8 mouse cellular contexts compared by ENCODE assay signal in genomic region chr1:182517677-182518011, GRCm38 (mm10). TPM values are rescaled to one million over a fixed set of nuclear protein-coding genes. Genes with fewer than 3 reads are reported as not detected.
DNase-seq lines count a peak whose midpoint lies in the region; ATAC-seq and TF ChIP-seq lines count a peak whose summit lies in the region.

No protein-coding gene starts in this region.

- H3K4me1 ChIP-seq in cerebellum, adult 2 months (ENCODE audit: control insufficient read depth, insufficient read depth, low read length) = no peaks in the 10 kb centered on the region; the same call in 1 of the 2 replicates
- peaks cover 2% of the 10 kb centered on the region for H3K4me1 ChIP-seq in testis, adult 2 months (ENCODE audit: control insufficient read depth, insufficient read depth, low read length)
- H3K4me1 ChIP-seq in limb, embryonic 15.5 days = peaks cover 71% of the 10 kb centered on the region
- H3K4me1 ChIP-seq in stomach, postnatal 0 days (replicated peaks; ENCODE audit: control insufficient read depth, insufficient read depth) = peaks cover 19% of the 10 kb centered on the region; the same call in 1 of the 2 replicates

- H3K9ac ChIP-seq in limb, embryonic 15.5 days = peak overlapping the region; percentile 88
- H3K9ac ChIP-seq in stomach, postnatal 0 days (ENCODE audit: low read length) = peak overlapping the region; percentile 97

- H3K4me3 ChIP-seq in cerebellum, adult 2 months (replicated peaks; ENCODE audit: insufficient read depth, low read depth, low read length) = peak overlapping the region; percentile 85
- peak overlapping the region; percentile 51 for H3K4me3 ChIP-seq in testis, adult 2 months (ENCODE audit: control insufficient read depth, low read depth, low read length)
- H3K4me3 ChIP-seq in limb, embryonic 15.5 days = peak overlapping the region; percentile 81
- peak overlapping the region; percentile 81 for H3K4me3 ChIP-seq in stomach, postnatal 0 days (ENCODE audit: low read depth, low read length)

- TF ChIP-seq POLR2A in cerebellum, adult 2 months (IDR thresholded peaks at IDR 0.05; ENCODE audit: borderline replicate concordance, insufficient read depth, low read length) = no peak
- TF ChIP-seq POLR2A in testis, adult 2 months (IDR thresholded peaks at IDR 0.05; ENCODE audit: control insufficient read depth, low read depth, low read length) = no peak

- no peaks in the 10 kb centered on the region for H3K9me3 ChIP-seq in limb, embryonic 15.5 days
- no peaks in the 10 kb centered on the region for H3K9me3 ChIP-seq in stomach, postnatal 0 days (ENCODE audit: control insufficient read depth, low read length)

- no peak for TF ChIP-seq EP300 in stomach, postnatal 0 days (optimal IDR thresholded peaks at IDR 0.05)

- TF ChIP-seq CTCF in cerebellum, adult 2 months (IDR thresholded peaks at IDR 0.05; ENCODE audit: borderline replicate concordance, insufficient read depth, low read depth, low read length) = no peak
- TF ChIP-seq CTCF in testis, adult 2 months (IDR thresholded peaks at IDR 0.05; ENCODE audit: control insufficient read depth, insufficient read depth, insufficient replicate concordance, low read depth, low read length) = no peak
- TF ChIP-seq CTCF in stomach, postnatal 0 days (IDR thresholded peaks at IDR 0.05; ENCODE audit: low read depth) = no peak

- peak overlapping the region; percentile 58 for H3K4me2 ChIP-seq in limb, embryonic 15.5 days
- H3K4me2 ChIP-seq in stomach, postnatal 0 days (replicated peaks; ENCODE audit: low read depth) = peak overlapping the region; percentile 90

- no peak for ATAC-seq in limb, embryonic 15.5 days (ENCODE audit: insufficient number of reproducible peaks, low FRiP score, low TSS enrichment, low read depth)
- peak; percentile 51 for ATAC-seq in stomach, postnatal 0 days (ENCODE audit: low FRiP score, low TSS enrichment)

- H3K27ac ChIP-seq in cerebellum, adult 2 months (ENCODE audit: insufficient read depth, low read length) = no peak overlapping the region
- no peak overlapping the region for H3K27ac ChIP-seq in testis, adult 2 months (ENCODE audit: control insufficient read depth, insufficient read depth, low read depth, low read length)
- peak overlapping the region; percentile 95 for H3K27ac ChIP-seq in limb, embryonic 15.5 days
- peak overlapping the region; percentile 96 for H3K27ac ChIP-seq in stomach, postnatal 0 days (replicated peaks)

- DNase-seq in cerebellum, adult 2 months = no peak
- no peak for DNase-seq in cerebellum, adult 18-20 months
- no peak for DNase-seq in testis, postnatal 14 days (ENCODE audit: low spot score)
- no peak for DNase-seq in stomach, postnatal 0 days (ENCODE audit: low spot score)
- no peak for DNase-seq in left cerebral cortex, adult 11 months (ENCODE audit: low spot score)
- no peak for DNase-seq in spleen, postnatal 36 days (ENCODE audit: low spot score in 2 of 2)

- 0% methylated on average over 10 of the region's 10 CpGs for WGBS in cerebellum, adult 2 months
- WGBS in limb, embryonic 15.5 days = 1% methylated on average over 10 of the region's 10 CpGs
- WGBS in stomach, postnatal 0 days = 2% methylated on average over 10 of the region's 10 CpGs

- H3K27me3 ChIP-seq in cerebellum, adult 2 months (ENCODE audit: control insufficient read depth, insufficient read depth, low read length) = no peaks in the 10 kb centered on the region
- peaks cover 4% of the 10 kb centered on the region; the same call in 1 of the 2 replicates for H3K27me3 ChIP-seq in testis, adult 2 months (ENCODE audit: control insufficient read depth, insufficient read depth, low read length)
- H3K27me3 ChIP-seq in limb, embryonic 15.5 days = no peaks in the 10 kb centered on the region
- H3K27me3 ChIP-seq in stomach, postnatal 0 days (ENCODE audit: control insufficient read depth, insufficient read depth, low read length) = no peaks in the 10 kb centered on the region

- H3K36me3 ChIP-seq in testis, adult 2 months (ENCODE audit: control insufficient read depth, insufficient read depth, low read length) = no peaks in the 10 kb centered on the region
- H3K36me3 ChIP-seq in limb, embryonic 15.5 days = peaks cover 7% of the 10 kb centered on the region; the same call in 1 of the 2 replicates
- H3K36me3 ChIP-seq in stomach, postnatal 0 days (ENCODE audit: control insufficient read depth, insufficient read depth, low read length) = 0 out of 2 replicates have a peak, but pooled peaks cover 2% of the 10 kb centered on the region

RNA-seq across cellular contexts. Expression of gene Capn2, which starts 0.2 kb away (rescaled TPM):
- 82.6 and 86.9 TPM in 2 replicates for polyA plus RNA-seq in cerebellum, adult 2 months (2012; rRNA removed)
- polyA plus RNA-seq in testis, adult 2 months (2012; rRNA removed) = 2.4 and 2.8 TPM in 2 replicates
- polyA plus RNA-seq in limb, embryonic 15.5 days (2015; fragmentation: Nextera tagmentation; extraction: Ambion mirVana) = 150 and 151 TPM in 2 replicates
- polyA plus RNA-seq in stomach, postnatal 0 days (2015; fragmentation: Nextera tagmentation; extraction: Ambion mirVana) = 54.4 and 55.6 TPM in 2 replicates

RNA-seq across cellular contexts. Expression of gene Capn8, which starts 47.2 kb away (rescaled TPM):
- polyA plus RNA-seq in cerebellum, adult 2 months (2012; rRNA removed) = 0.03 and 0.08 TPM in 2 replicates
- 1.4 and 1.5 TPM in 2 replicates for polyA plus RNA-seq in testis, adult 2 months (2012; rRNA removed)
- polyA plus RNA-seq in limb, embryonic 15.5 days (2015; fragmentation: Nextera tagmentation; extraction: Ambion mirVana) = 0.07 TPM in 1 of 2 replicates, not detected in the other
- polyA plus RNA-seq in stomach, postnatal 0 days (2015; fragmentation: Nextera tagmentation; extraction: Ambion mirVana) = 10.1 and 12.8 TPM in 2 replicates

Comparison
In these comparisons a context has a peak if more than half of its experiments do, and no peak if none do; other contexts are left out.
1. H3K27ac ChIP-seq: peak in limb, embryonic 15.5 days (single experiment) and stomach, postnatal 0 days (single experiment); none in cerebellum, adult 2 months (single experiment) and testis, adult 2 months (single experiment).
2. RNA of gene Capn2, which starts 0.2 kb away (polyA plus RNA-seq): 150 to 151 TPM in limb, embryonic 15.5 days, 82.6 to 86.9 TPM in cerebellum, adult 2 months and 54.4 to 55.6 TPM in stomach, postnatal 0 days; 2.4 to 2.8 TPM in testis, adult 2 months; every median in the first group is over 10 times any median in the second.
3. Peak in every context shown above with its lines, with median percentiles within 50 percentile points of each other: H3K4me3 ChIP-seq.